Mouse (Mus musculus) layer of hippocampus, adult 11-12 months (tissue): ENCODE results near the gene Abhd5.
"Not testable (repeated sequence)": the region's sequence is repeated elsewhere in the genome, so short reads cannot be mapped to it uniquely, and the experiment has no call there.

Source experiments
- DNase-seq: peaks from one replicate; pipeline ENCODE4 v3.0.0; 2022; ENCODE audit warnings: low spot score

Abhd5 gene

DNA sequence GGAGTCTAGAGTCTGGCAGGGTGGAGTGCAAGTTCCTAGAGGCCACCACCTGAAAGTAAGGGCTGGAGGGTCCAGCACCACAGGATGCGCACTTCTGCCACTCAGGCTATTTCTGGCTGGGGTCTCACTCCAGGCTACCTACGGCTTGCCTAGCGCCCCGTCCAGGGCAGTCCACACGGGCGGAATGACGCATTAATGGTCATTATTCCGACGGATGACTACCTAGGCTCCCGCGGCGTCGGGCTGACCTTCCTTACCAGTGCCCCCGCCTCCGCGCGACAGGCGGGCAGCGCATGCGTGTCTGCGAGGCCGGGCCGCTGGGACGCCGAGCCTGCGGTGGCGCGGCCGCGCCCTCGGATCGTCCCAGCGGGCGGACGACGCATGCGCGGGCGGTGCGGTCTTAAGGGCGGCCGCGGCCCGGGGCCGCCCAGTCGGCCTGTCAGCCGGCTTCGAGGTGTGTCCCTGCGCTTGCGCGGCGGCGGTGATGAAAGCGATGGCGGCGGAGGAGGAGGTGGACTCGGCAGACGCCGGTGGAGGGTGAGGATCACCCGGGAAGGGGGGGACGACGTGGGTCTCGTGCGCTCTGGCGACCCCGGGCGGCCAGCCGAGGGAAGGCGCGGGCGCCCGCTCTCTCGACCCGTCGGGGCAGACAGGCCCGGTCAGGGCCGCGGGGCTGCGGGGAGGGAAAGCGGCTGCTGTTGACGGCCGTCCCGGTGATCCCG lies at the start of gene Abhd5:
Abhd5 (plus strand) TSS at position 306 of the 722 bp plus-strand sequence.
- peak; percentile 92 for DNase-seq

DNA sequence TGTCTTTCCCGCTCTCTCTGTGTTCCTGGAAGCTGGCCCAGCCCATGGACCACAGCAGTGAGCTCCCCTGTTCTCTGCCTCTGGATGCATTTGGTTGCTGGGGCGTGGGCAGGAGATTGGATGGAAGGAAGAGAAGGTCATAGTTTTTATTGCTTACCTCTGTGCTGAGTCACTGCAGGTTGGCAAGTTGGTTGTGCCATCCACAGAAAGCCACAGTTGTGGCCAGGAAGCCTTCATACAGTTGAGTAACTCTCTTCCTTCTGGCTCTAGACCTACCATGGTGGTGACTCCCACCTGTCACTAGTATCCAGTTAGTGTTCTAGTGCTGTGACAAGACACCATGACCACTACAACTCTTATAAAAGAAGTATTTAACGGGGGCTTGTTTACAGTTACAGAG lies 46.1 kb upstream of the Abhd5 start:
- no peak for DNase-seq

DNA sequence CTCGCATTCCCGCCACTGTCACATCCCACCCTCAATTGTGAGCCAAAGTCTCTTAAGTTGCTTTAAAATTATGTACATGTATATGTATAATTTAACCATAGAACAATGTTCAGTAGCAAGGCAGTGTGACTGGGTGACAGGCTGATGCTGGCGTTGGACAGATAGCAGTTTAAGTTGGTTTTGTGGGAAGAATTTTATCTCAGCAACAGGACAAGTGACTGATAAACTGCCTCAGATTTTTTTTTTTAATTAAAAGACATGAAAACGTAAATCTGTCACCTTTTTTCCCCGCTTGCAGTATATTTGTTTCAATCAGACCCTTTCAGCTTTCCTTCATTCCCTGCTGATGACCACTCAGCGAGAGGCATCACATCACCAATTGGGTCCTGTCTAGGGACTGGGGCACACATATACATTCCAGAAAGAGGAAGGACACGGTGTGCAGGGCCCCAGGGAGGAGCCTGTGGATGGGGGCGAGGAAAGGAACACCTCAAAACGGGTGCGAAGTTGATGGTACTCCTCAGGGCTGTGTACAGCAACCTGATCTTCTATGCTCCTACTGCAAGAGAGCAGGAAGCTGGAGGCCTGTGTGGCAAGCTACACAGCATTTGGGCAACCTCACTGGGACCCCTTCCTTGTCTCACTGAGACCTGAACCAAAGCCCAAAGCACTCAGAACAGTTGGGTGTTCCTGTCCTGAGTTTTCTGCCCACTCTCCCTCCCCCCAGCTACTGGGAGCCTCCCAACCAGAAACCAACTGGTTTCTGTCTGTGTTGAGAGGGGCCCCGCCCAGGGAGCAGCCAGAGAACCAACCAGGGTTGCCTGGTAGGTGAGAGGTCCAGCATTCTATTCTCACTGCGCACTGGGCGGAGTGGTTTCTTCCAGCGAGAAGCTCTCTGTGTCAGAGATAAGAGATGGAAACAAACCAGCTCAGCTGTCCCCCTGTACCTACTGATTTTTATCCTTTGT lies 42.1 kb upstream of the Abhd5 start:
- DNase-seq = no peak

DNA sequence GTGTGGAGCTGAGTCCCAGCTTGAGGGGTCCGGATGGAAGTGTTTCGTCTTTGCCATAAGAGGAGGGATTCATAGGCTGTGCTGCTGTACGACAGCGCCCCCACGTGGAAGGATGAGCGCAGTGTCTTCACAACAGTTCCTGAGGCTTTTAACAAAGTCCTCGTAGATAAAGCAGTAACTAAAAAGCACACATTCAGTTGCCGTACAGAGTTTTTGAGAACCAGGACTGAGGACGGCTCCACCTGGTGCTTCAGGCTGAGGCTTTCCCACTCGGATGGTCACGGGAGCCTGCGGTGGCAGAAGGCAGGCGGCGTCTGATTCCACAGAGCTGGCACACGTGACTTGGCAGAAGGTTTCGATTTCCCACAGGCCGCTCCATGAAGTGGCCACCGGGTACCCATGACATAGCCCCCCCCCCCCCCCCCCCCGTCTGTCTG lies 40.8 kb upstream of the Abhd5 start:
- peak; percentile 87 for DNase-seq

DNA sequence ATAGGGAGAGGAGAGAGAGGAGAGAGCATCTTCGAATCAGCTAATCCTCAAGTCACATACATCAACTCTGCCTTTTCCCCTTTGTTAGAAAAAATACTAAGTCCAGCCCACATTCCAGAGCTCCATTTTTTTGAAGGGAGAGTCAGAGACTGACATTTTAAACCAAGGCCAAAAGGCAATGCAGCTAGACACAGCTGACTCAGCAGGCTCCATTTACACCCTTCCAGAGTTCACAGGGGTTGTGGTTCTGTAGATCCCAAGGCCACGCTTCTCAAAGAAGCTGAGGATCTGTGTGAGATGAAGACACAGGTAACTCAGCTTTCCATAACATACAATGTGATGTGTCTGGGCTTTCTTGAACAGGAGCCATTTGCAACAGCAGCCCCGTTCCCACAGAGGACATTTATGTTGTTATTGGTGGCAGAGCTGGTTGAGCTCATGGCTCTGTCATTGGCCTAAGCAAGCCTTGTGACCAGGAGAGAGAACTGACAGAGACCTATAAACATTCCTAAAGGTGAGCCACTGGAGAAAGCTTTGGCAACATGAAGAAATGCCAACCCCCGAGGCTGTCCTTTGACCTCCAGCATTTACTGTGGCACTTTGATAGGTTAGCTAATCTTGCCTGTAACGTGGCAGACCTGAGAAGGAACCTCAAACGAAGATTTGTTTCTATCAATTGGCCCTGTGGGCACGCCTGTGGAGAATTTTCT lies 40.2 kb upstream of the Abhd5 start:
- DNase-seq = no peak

DNA sequence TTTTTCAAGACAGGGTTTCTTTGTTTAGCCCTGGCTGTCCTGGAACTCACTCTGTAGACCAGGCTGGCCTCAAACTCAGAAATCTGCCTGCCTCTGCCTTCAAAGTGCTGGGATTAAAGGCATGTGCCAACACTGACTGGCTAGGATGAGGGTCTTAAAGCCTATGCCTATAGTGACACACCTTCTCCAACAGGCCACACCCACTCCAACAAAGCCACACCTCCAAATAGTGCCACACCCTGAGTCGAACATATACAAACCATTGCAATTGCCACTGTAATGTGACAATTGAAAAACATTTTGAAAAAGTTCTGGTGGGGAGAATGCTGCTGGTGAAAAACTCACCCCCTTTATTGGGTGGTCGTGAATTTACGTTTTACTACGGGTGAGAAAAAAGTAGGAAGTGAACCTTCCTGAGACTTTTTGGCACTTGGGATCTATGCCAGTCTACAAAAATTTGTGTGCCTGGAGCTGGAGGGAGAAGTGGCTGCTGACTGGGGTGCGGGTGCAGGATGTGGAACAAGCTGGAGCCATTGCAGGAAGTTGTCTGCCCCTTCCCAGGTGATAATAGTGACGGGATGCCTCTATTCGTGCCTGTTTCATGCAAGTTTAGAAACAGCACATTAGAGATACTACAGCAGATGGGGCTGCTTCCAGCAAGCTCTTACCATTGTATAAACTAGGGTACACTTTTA lies 39.0 kb upstream of the Abhd5 start:
- no peak for DNase-seq

DNA sequence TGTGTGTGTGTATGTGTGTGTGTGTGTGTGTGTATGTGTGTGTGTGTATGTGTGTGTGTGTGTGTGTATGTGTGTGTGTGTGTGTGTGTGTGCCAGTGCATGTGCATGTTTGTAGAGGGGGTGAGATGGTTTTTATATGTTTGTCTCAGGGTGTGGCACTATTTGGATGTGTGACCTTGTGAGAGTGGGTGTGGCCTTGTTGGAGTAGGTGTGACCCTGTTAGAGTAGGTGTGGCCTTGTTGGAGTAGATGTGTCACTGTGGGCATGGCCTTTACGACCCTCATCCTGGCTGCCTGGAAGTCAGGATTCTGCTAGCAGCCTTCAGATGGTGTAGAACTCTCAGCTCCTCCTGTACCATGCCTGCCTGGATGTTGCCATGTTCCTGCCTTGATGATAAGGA lies 38.3 kb upstream of the Abhd5 start:
- not testable (repeated sequence) for DNase-seq

DNA sequence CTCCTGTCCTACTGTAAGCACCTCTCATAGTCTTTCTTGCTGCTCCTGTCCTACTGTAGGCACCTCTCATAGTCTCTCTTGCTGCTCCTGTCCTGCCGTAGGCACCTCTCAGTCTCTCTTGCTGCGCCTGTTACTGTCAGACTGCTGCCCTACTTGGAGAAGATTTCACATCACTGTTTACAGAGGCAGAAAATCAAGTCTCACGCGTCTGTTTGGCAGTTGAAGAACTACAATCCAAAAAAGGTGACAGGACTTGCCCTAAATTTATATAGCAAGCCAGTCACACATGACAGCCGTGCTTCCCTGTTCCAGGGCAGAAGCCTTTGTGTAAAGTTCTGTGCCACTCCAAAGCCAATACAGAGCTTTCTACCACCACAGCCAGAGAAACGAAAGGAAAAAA lies 37.0 kb upstream of the Abhd5 start:
- no peak for DNase-seq

DNA sequence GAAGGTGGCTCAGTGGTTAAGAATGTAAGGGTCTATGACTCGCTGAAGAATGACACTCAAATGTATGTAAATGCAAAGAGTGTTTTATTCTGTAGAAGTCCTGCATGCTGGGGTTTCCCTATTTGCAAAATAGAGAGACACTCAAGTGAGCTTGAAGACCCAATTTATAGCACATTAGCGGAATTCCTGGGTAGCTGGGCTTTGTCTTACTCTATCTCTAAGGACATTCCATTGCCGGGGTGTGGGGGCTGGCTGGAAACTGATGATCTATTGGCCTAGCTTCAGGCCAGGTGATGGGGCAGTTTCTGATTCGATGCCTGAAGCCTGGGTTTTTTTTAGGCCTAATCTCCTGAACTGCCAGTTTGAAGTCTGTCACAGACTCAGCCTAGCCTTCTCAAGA lies 36.5 kb upstream of the Abhd5 start:
- no peak for DNase-seq

DNA sequence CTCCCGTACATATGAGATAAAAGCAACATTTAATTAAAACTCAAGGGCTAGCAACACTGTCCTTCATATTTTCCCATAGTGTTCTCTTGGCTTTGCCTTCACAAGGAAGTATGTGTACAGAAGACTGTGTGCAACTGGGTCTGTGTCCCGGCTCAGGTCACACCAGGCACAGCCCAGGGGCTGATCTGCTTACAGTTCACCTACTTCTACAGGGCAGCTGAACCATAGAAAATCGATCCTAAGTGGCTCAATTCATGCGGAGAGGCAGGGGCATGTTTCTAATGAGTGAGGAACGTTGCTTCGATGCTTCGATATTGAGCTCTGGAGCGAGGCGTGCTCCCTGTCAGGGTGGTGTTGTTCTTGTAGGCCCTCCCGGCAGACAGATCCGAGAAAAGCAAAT lies 35.9 kb upstream of the Abhd5 start:
- DNase-seq = no peak

DNA sequence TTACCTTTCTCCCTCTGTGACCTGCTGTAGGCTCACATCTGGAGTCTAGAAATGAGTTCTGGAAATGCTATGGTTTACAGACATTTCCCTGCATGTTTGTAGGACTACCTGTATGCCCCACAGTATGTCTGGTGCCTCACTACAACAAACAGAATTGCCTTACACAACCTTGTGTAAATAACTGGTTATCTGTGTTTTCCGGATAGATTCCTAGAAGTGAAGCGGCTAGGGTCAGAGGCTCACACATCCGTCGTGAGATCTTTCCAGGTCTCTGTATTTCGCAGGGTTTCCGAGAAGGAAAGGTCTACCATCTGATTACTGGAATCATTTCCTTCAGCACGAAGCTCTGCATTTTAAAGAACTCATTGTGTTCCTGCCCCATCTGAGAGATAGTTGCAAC lies 34.8 kb upstream of the Abhd5 start:
- no peak for DNase-seq

DNA sequence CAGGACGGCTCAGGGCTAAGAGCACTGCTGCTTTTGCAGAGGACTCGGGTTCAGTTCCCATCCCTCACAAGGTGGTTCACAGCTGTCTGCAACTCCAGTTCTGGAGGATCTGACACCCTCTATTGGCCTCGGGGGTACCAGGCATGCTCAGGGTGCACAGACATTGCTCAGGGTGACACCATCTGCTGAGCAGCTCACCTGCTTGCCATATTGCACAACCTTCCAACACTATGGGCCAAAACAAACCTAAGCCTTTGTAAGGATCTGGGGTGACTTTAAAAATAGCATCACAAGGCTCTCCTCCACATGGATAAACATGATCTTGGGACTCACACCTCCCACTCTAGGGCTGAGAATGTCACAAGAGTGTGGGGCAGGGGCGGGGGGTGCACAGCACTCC lies 30.8 kb upstream of the Abhd5 start:
- DNase-seq = no peak

DNA sequence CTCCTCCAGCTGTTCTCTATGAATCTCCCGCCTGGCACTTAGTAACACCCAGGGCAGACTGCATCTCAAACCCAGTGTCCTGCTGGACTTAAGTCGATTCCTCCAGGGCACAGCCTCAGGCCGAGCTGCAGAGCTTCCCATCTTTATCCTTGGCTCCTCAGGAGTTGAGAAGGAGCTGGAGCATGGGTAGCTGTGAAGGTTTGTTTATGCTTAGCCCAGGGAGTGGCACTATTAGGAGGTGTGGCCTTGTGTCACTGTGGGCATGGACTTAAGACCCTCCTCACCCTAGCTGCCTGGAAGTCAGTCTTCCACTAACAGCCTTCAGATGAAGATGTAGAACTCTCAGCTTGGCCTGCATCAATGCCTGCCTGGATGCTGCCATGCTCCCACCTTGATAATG lies 29.1 kb upstream of the Abhd5 start:
- DNase-seq = no peak

DNA sequence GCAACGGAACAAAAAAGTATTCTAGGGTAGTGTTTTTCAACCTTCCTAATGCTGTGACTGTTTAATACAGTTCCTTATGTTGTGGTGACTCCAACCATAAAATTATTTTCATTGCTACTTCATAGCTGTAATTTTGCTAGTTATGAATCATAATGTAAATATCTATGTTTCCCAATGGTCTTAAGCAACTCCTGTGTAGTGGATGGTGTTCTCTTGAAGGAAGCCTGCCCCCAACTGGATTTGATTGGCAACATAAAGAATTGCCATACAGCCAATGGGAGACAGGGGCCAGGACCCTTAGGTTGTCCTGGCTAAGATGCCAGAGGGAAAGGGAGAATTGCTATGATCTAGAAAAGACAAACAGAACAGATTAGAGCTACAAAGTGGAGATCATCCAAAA lies 25.4 kb upstream of the Abhd5 start:
- DNase-seq = no peak

DNA sequence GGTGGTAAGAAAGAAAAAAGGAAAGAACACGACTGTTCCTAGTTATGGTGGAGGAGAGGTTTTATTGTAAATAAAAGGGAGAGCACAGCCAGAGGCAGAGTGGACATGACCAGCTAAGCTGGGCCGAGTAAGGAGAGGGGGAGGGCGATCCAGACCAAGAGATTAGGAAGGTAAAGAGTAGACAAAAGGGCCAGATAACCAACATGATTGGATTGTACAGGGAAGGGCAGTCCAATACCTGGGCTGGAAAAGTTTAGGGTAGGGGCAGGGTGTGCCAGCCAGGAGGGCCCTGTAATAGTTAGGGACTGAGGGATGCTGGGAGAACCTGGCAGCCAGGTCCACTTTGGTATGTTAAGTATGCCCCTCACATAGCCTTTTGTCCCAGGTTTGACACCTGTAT lies 23.2 kb upstream of the Abhd5 start:
- DNase-seq = no peak

DNA sequence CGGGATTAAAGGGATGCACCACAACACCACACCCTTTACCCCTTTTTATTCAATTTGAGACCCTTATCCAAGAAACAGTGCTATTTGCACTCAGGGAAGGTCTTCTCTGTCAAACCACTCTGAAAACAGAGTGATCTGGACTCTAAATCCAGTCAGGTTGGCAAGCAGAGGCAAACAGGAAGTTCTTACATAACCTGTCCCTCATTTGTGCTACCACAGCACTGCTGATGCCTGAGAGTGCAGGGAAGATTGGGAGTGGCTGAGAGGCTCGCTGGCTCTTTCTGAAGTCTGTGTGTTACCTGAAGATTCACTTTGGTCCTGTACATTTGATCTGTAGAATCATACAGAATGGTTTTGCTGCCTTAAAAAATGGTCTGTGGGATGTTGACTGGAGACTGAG lies 14.7 kb upstream of the Abhd5 start:
- no peak for DNase-seq

DNA sequence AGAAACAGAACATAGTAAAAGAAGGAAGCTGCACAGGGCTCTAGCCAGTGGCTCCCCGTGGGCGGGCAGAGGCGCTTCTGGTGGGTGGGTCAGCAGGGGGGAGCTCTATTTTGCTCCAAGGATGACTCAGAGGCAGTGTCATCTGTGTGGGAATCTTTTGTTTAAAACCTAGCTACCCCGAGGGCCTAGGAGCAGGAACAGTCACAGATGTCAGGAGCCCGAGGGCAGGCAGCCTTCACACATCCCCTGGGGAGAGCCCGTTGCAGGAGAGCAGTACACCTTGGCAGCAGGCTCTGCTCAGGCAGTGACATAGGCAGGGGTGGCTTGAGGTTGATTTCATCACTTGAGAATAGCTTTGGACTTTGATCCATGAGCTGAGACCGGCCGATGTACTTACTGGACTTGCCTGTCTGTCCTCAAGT lies 13.9 kb upstream of the Abhd5 start:
- DNase-seq = no peak

DNA sequence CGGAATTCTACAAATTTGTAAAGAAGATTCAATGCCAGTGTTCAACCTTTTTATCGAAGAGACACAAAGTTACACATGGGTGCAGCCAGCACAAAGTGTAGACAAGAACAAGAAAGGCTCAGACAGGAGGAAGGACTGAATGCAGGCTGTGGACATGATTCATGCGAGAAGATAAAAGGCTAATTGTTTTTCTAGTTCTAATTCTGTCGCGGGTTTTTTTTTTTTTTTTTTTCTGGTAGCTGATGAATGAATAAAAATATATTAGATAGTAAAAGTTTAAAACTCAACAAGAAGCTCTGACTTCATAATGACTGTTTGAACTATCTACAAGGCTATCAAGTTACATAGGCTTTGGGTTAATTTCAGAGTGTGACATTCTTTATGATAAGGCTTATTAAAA lies 11.4 kb upstream of the Abhd5 start:
- DNase-seq = no peak

DNA sequence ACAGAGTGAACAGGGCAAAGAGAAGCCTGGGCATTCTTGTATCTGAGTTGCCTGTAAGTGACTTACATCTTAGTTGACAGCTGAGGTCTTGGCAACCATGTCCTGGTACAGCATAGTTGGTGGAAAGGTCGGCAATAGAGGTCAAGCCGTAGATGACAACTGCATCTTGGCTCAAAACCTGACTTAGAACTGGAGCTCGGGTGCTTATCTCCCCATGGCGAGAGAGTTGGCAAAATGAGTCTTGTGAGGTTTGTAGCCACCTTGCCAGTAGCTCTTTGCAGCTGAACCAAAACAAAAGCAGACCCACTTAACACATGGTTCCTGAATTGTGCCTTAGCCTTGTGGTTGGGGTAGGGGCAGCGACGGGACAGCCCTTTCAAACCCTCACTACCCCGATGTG lies 8.0 kb upstream of the Abhd5 start:
- no peak for DNase-seq

DNA sequence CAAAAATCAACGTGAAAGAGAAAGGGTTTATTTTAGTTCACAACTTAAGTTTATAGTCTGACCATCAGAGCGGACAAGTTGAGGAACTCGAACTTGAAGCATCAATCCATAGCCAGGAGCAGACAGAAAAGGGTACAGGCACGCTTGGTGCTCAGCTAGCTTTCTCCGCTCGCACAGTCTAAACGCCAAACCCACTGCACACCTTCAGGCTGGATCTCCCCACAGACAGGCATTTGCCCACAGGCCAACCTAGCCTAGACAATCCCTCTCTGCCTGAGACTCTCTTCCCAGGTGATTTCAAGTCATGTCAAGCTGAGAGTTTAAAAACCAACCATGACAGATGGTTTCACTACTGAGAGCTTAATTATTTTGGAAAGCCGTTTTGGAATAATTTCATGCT lies 6.8 kb upstream of the Abhd5 start:
- no peak for DNase-seq

DNA sequence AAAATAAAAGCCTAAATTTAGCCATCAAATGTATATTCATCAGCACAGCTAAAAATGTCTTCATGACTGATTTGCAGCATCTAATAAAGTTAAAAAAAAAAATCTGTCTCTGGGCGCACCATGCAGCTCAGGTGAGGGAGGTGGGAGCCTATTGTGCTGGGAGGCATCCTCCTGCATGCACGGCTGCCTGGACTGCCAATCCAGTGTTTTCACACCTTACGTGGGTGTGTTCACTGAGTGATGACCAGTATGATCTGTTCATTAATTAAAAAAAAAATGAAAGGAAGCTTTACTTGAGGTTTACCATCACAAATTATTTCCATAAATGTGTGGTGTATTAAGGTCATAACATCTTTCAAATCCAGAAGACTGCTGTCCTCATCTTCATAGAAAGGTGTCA lies 6.1 kb upstream of the Abhd5 start:
- no peak for DNase-seq

DNA sequence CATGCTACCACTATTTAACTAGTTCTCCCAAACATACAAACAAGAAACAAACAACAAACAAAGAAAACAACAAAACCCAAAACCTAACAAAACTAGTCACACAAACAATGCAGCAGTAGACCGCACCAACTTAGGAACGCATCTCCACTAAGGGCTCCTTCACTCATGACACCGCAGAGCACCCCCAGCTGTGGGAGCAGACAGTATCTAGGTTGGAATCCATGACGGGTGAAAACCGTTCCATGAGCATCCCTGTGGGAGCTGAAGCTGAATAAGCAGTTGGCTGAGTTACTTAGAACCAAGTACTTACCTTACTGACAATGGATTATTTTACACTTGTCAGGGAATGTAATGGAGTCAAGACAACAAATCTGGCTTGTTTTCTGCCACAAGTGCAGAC lies 5.3 kb upstream of the Abhd5 start:
- no peak for DNase-seq
